Mouse (Mus musculus) spleen, postnatal 10 days (tissue): Measurements from ENCODE around the gene 4930415O20Rik.
A peak's percentile ranks its signal among the peaks of the same experiment; 100 is the strongest.

Source experiments
- DNase-seq, 2 experiments: peaks; one replicate each; pipeline ENCODE4 v3.0.0; 2021 to 2022; ENCODE audit warnings: low spot score in 2 of 2

Gene 4930415O20Rik

DNA sequence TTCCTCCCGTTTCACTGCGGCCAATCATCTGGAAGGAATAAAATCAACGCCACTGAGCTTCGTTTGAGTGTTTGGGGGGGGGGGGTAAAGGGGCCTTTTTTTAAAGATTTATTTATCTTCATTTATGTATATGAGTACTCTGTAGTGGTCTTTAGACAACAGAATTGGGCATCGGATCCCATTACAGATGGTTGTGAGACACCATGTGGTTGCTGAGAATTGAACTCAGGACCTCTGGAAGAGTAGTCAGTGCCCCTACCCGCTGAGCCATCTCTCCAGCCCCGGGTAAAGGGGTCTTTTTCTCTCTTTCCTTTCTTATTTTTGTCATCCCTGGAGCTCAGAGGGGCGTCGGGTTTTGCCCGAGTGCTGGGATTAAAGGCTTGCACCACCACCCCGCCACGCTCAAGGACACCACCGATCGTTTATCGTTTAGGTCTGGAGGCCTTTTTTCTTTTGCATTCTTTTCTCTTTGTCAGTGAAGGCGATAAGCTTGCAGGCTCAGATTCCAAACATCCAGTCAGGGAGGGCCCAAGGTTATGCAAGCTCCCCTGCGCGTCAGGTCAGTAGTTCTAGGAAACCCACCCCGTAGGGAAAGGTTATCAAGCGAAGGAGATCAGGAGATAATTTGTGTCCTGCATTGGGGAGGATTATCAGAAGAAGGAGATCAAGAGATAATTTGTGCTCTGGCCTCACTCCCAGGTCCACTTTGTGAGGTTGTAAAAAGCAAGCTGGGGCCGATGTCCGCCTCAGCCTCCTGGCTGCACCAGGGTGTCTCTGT is 2.4 kb upstream of the 4930415O20Rik start:
- peak; percentile 21 to 33 for DNase-seq

DNA sequence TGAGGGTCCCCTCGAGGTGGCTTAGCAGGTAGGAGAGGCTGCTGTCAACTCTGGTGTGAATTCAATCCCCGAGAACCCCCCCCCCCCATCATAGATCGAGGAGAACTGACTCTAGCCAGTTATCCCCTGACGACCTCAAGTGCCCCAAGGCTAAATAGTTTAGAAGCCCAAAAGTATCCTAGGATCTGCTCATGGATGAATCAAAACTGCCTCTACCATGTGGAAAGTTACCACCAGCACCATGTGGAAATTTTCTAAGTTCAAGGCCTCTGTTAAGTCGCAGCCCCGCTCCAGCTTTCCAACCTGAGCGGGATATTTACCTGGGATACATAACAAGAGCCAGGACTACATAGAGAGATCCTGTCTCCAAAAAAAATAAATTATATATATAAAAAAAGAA is 1.6 kb upstream of the 4930415O20Rik start:
- no peak for DNase-seq

DNA sequence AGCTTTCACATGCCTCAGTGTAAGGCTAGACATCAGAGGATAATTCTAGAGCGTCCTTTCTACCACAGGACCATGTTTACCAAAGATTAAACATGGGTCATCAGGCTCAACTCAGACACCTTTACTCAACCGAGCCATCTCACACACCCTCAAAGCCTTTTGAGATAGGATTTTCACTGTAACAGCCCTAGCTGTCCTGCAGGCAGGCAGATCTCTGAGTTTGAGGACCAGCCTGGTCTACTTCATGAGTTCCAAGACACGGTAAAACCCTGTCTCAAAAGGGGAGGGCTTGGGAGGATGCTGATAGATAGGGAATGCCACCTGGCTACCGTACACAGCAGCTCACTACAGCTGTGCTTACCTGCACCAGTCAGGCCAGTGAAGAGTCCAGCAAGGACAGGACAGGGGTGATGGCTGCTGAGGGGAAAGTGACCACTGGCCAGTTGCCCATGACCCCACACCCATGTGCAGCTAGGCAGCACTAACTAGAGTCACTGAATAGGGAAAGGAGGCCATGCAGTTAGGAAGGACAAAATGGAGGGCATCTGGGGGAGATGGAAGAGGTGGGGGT is 924 bp upstream of the 4930415O20Rik start:
- no peak for DNase-seq

DNA sequence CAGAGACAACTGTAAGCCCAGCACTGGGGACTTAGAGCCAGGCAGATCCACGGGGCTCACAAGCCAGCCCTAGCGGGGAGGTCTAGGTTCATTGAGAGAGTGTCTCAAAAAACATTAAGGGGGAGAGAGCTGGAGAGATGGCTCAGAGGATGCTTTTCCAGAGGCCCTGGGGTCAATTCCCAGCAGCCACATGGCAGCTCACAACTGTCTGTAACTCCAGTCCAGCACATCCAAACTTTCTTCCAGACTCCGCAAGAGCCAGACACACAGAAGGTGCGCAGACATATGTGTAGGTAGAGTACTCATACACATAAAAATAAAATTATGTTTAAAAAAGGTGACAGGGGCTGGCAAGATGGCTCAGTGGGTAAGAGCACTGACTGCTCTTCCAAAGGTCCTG is 2.5 kb downstream of the 4930415O20Rik start:
- no peak for DNase-seq

DNA sequence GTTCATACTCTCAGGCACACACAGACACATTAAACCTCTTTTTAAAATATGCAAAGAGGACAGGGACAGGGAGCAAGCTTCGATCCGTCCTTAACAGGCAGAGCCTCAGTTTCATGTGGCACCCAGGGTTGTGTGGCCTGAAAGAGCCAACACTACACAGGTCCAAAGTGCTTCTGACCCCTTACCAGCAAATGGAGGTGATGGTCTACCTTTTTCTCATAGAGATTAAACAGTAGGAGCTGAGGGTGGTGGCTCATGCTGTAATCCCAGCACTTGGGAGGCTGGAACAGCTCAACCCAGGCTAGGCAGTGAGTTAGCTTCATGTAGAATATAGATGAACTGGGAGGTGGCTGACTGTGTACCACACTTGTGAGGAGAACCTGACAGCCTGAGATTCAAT is 8.5 kb downstream of the 4930415O20Rik start:
- no peak for DNase-seq

DNA sequence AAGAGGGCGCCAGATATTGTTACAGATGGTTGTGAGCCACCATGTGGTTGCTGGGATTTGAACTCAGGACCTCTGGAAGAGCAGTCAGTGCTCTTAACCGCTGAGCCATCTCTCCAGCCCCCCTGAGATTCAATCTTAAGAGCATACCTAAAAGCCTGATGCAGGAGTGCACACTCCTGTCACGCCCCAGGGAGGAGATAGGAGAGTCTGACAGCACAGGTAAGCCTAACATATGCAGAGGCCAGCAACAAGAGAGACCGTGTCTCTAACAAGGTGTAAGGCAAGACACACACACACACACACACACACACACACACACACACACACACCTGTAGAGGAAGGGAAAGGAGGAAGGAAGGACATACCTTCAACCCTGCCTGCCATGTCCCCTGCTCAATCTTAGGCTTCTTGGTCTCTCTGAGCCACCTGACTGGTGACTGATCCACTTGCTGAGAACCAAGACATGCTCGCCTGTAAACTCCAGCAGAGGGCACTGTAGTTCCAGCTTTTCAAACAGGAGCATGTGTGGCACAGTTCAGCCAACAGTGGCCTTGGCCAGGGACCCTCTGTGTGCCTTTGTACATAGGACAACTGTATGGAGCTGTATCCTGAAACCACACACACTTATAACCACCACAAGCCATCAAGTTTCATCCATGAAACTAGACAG is 9.1 kb downstream of the 4930415O20Rik start:
- peak; percentile 49 to 73 for DNase-seq

DNA sequence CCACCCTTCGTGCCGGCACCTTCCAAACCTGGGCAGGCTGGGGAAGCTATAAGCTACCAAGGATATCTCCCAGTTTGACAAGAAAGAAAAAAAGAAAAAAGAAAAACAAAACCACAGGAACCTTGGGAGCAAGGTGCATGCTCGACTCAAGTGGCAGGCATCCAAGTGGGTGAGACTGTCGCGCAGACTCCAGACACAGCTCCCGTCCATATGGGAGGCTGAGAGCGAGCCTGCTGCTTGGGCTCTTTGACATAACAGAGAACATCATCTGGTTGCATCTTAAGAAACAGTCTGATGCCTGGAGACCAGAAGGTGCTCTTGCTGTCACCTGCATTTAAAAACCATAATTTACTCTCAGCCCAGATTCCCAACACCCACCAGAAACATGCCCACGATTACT is 11.6 kb downstream of the 4930415O20Rik start:
- peak in 1 of 2 experiments; percentile 10 for DNase-seq

DNA sequence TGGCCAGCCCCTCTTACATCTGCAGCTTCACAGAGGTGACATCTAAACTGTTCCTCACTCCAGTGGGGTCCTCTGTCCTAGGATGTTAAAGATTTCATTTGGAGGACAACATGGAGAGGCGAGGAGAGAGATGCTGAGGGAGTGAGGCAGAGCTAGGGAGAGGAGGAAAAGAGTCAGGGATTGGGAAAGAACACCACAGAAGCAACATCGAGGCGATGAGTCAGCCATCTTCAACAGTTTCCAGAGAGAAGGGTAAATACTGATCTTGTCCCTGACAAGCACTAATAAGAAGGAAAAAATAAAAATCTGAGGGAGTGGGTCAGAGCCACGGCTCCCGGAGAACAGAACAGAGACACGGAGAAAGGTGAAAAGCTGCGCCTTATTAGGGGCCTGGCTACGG is 12.2 kb downstream of the 4930415O20Rik start:
- no peak for DNase-seq

DNA sequence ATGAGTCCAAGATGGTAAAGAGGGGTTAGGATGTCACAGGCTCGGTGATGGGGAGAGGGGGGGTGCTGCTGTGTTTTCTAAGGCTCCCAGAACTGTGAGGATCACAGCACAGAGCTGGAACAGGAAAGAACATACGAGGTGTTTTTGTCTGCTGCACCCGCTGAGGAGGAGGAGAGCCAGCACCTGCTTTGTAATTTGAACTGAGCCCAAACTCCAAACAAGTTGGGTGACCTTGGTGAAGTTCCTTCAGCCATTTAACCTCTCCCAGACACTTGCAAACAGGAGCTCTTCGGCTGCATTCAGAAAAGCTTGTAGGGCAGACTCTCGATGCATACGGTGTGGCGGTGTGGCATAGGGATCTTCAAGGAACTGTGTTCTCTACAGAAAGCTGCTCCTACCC is 14.6 kb downstream of the 4930415O20Rik start:
- no peak for DNase-seq

DNA sequence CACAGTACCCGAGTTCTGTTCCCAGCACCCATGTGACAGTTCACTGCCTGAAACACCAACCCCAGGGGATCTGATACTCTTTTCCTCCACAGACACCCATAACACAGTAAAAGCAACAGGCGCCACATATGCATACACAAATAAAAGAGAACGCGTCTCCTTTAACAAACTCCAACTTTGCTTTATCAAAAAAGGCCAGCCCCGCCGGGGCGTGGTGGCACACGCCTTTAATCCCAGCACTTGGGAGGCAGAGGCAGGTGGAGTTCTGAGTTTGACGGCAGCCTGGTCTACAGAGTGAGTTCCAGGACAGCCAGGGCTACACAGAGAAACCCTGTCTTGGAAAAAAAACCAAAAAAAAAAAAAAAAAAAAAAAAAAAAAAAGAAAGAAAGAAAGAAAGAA is 15.3 kb downstream of the 4930415O20Rik start:
- DNase-seq, result peak in 1 of 2 experiments; percentile 46

DNA sequence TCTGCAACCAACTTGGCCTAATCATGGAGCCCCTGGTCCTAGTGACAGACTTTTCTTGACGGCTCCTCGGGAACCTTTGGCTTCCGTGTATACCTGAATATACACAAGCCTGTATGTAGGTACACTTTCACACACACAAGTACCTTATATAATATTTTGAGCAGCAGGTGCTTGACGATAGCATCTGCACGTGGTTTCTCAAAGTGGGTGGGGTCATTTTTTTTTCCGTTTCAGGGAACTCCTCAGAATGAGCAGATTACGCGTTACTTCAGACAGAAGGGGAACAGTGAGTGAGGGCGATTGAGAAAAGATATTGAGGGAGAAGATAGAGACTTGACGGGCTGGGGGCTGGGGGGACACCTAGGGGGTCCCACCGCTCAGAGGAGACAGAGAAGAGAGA is 16.9 kb downstream of the 4930415O20Rik start:
- no peak for DNase-seq

DNA sequence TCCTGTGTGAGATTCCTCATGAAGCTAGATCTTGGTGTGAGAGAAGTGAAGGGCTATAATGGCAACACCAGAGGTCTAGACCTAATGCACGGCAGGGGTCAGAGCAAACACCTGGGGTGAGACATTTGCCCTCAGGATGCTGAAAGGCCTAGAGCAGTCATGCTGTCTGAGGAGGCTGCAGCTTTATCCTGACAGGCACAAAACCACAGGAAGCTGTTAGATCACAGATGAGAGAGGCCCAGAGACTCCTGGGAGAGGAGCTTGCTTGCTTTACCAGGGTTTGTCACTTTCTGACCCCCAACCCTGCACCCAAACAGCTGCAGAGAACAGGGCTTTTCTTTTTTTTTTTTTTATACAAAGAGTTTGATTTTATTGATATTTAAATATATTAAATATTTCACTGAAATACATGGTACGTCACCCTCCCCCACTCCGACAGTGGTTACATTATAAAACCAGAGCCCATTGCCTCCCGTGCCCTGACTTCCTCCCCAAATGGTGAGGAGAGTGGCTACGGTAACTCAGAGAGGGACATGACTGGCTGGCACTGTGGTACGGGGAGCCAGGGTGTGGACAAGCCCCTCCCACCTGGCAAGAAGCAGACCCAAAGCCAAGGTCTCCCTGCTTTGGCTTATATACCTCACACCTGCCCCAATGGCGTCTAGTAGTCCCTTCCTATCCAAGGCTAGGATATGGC is 19.0 kb downstream of the 4930415O20Rik start:
- no peak for DNase-seq

DNA sequence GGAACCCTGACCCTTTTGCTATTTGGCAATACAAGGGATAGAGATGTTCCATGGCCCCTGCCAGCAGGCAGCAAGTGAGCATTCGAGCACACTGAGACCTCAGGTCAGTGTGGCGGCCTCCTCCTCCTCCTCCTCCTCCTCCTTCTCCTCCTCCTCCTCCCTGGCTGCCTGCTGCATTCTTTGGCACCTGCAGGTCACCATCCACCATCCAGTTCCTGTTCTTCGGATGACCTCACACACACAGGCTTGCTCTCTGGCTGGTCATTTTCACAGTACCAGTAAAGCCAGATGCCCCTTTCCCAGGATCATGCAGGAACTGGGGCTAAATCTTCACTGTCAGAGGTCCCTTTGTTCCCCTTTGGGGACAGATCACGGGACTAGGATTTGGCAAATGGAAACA is 20.6 kb downstream of the 4930415O20Rik start:
- DNase-seq, result no peak

DNA sequence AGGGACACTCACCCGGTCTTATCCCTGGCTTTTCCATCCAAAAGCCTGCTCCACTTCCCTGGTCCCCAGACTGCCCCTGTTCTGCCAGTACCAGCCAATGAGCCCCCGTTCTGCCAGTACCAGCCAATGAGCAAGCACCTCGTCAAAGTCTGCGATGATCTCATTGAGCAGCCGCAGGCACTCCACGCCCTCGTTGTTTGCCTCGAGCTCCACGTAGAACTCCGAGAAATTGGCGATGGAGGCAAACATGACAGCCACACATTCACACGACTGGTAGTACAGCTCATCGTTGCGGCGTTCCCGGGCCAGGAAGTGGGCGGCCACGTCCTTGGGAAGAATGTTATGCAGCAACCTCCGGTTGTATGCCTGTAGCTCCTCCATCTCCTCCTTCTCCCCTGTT is 23.4 kb downstream of the 4930415O20Rik start:
- DNase-seq, result no peak

DNA sequence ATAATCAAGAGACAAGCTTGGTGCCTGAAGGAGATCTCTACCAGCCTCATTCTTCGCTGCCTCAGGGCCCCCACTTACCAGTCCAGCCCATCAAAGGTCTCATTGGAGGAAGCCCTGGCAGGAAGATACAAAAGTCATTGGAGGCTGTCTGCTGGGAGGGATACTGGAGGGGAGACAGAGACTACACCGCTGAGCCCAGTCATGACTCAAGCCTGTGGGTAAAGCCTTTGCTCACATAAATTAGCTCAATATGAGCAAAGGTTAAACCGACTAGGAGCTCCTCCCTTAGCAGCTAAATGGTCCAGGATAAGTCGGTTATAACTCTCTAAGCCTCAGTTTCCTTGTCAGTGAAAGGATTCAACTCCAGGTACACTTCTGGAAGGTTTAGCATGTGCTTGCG is 24.2 kb downstream of the 4930415O20Rik start:
- no peak for DNase-seq

DNA sequence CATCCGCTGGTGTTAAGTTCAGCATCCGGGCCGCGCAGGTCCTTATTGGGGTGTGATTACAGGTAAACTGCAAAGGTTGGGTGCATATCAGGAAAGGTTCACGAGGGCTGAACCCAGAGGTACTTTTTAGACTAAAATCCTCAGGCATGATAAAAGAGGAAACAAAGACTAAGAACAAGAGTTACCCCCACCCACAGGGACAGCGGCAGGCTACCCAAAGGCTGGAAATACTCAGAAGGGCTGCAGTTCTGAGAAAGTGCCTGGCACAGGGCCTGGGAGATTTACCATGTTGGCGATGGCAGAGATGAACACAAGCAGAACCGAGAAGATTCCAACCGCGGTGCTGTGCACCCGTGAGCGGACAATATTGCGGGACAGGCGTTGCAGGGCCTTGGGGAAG is 25.8 kb downstream of the 4930415O20Rik start:
- no peak for DNase-seq

DNA sequence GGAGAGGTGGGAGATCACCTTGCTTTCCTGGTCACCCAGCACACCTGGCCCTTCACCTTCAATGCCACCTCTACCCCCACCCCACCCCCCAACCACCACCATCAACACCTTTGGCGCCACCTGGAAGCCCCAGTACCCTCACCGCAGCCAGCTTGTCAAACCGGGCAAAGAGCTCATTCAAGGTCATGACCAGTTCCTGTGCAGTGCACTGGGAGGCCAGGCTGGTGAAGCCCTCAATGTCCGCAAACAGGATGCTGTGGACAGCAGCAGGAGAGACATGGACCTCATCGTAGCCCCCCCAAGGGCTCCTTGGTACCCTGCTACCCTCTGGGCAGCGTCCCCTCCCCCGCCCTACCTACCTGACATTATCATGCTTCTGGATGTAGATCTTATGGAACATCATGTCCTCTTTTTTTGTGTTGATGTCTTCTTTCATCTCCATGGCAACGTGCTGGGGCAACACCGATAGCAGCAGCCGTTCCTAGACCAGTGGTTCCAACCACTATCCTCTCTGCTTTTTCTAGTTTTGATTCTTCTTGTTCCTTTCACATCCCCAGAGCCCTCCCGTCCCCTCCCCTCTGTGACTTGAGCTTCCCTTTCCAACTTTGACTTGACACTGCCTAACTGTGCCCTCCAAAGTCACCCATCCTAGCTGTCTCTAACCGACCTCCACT is 29.4 kb downstream of the 4930415O20Rik start:
- no peak for DNase-seq

DNA sequence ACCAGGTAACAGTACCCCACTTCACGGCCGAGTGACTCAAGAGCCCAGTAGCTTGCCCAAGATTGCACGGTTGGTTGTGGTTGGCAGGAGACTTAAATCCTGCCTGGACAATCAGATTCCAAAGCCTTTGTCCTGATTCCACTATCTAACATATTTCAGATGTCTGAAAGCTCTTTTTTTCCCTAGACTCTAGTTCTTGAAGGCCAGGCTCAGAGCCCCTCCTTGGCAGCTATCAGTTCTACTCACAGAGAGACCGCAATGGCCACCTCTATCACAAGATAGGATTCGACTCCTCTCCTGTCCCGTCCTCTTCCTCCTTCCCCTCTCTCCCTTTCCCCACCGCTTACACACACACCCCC is 31.0 kb downstream of the 4930415O20Rik start:
- no peak for DNase-seq

DNA sequence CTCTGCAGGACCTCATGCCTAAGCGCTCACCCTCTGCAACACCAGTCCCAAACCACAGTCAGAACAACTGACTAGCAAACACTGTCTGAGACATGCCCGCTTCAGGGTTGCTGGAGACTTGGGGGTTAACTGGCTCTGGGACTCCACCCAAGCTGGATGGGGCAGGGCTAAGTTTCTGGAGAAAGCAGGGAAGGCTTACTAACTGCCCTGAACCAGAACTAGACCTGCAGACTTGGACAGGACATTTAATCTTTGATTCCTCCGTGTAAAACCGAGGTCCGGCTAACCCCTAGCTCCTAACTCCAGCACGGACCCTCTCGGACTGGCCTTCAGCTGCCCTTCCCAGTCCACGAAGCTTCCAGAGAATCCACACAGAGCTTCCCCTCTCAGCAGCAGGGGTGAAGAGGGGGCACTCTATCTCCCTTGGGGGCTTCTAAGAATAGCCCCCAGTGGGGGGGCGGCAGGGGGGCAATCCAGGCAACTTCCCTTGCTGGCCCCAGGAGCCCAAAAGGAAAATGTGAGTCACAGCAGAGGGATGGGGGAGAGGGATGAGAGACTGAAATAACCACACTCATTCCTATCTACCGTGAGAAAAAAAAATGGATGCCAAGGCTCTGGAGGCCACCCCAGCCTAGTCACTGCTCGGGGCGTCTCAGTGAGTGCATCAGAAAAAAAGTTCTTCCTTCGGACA is 31.5 kb downstream of the 4930415O20Rik start:
- DNase-seq, result peak in 1 of 2 experiments; percentile 49

DNA sequence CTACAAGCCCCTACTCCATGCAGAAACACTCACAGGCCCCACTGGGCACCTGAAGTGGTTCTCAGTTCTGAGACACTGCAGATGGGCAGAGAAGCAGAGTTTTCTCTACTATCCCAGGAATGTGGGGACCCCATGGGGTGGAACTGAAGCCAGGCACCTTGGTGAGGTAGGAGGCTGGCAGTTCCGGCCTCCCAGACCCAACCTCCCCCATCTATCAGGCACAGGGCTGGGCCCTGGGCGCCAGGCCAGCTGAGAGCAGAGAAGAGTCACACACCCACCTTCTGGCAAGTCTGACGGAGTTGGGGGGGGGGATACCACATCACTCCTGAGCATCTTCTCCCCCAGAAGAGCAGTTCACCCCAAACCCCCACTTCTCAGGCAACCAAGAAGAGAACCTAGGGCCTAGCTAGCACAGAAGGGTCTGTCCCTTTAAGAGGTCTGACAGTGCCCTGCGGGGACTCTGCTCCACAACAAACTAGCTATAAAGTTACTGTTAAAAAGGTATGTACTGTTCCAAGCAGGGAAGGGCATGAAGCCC is 32.2 kb downstream of the 4930415O20Rik start:
- peak; percentile 46 to 49 for DNase-seq

DNA sequence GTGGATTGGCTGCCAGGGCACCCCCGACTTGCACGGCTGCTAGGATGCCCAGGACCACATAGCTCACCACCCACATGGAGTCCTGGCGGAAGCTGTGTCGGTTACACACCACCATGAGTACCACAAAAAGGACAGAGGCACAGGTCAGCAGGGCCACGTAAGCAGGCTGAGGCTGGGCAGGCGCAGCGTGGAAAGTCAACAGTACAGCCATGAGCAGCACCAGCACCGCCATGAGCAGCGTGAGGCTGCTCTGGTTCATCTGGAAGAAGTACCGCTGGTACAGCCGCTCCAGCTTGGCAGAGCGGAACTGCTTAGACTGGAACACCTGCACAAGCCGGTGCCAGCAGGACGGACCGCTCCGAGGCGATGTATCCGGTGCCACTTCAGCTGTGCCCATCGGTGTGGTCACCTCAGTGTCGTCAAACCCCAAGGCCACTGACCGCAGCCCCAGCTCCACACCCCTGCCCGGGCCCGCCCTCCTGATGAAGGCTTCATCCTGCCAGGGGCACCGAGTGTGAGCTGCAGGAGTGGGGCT is 33.3 kb downstream of the 4930415O20Rik start:
- no peak for DNase-seq
